Mouse (Mus musculus) hematopoietic stem cell, adult 5-6 weeks (primary cell): ENCODE results near the gene Slc22a8. TPM values are rescaled to one million over a fixed set of nuclear protein-coding genes. Genes with fewer than 3 reads are reported as not detected.

Source experiments
- ATAC-seq, 2 experiments: fragments of 125-278 bp in 1 of 2; replicated peaks in 1 of 2; 2 replicates each; pipeline ENCODE4 v1.8.0; 2016 to 2017; ENCODE audit warnings: inconsistent platforms in 2 of 2, mild to moderate bottlenecking in 2 of 2, moderate number of reproducible peaks in 2 of 2, low read depth in 1 of 2, moderate TSS enrichment in 1 of 2; ENCODE audit not compliant: low FRiP score in 2 of 2, poor library complexity in 2 of 2, severe bottlenecking in 2 of 2, insufficient read depth in 1 of 2, low TSS enrichment in 1 of 2
- total RNA-seq: library from RNA; stranded (forward); fragments of 172-1452, 232-1000 nt; gene quantifications from 2 replicates; pipeline ENCODE4 v1.2.3, GENCODE M21; 2017

Slc22a8 gene
- total RNA-seq, result 0.31 TPM in 1 of 2 replicates, not detected in the other

GRCm38 (mm10) chr19:8590954-8591353 lies at the start of gene Slc22a8:
TSS of gene Slc22a8 (plus strand) at chr19:8591254.
- no peak for ATAC-seq

DNA sequence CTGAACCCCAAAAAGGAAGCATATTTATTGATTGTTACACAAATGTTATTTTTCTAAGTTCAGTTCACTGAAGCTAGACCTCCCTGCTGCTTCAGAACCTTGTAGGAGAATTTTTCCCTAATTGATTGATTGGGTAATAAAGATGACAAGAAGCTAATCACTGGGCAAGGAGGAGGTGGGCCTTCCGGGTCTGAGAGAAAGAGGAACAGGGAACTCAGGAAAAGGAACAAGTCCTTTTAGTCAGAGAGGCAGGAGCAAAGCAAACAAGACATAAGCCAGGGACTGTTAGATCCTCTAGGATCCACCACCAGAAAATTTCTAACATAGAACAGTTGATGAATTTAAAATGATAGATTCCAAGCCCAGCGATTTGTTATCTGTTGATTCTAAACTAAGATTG lies 32.2 kb upstream of the Slc22a8 start:
- no peak for ATAC-seq

DNA sequence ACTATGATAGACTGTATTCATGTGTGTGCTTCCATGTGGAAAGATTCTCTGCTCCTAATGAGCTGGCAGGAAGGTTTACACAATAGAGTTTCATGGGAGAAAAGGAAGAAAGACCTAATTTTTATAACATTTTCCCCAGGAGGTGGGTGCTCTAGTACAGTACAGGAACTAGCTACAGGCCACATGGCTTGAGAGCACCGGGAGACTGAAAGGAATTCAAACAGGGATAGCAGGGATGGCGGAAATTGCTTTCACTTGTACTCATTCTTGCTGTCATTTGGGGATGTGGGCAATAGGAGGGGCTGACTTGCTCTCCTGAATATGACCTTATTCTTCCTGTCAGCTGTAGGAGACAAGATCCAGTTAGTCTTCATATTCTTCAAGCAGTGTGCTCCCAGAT lies 27.0 kb upstream of the Slc22a8 start:
- no peak for ATAC-seq

DNA sequence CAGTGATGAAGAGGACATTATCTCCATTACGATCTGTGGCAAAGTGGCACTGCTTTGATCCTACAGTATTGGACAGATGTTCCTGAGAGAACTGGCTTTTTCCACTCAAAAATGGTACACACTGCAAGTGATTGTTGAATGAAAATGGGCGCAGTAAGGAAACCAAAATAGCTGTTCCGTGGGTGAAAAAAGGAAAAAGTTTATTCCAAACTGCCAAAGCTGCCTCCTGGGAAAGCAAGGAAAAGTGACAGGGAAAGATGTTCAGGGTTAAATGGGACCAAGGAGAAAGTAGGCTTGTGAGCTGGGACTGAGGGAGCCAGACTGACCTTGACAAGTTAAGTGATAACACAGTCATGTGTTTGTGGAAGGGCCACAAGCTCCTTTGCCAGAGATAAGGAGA lies 26.6 kb upstream of the Slc22a8 start:
- no peak for ATAC-seq

DNA sequence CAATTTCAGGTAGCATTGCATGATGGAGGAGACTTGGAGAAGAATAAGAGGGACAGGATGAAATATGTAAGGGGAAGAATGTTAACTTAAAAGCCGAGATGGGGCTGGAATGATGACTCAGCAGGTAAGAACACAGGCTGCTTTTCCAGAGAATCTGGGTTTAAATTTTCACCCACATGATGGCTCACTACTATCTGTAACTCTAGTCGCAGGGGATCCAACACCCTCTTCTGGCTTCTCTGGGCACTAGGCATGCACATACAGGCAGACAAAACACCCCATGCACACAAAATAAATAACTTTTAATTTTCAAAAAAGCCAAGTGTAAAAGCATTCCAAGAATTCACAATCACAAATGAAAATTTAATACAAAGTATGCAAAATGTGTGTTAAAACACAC lies 25.8 kb upstream of the Slc22a8 start:
- ATAC-seq, result no peak

- no peak for ATAC-seq
Measured at GRCm38 (mm10) chr19:8565985-8566384, 25.1 kb upstream of the Slc22a8 start.

- ATAC-seq, result peak in 1 of 2 experiments; percentile 34; a peak in 1 of 4 replicates
Measured at GRCm38 (mm10) chr19:8567104-8567880, 23.8 kb upstream of the Slc22a8 start.

DNA sequence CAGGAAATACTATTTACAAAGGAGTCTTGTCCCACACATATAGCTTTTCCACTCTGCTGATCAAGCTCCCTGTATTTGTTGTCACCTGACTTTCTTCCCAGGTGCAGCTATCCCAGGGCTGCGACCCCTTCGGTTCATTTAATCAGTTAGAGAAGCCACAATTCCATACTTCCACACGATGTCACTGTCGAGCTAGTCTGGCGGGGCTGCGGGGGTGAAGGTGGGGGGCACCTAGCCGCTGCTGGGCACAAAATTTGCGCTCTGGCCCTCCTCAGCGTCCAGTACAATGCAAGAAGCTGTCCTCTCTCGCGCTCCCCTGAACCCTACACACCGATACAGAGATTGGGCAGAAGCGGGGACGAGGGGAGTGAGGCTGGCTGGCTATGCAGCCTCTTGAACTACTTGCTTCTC lies 21.6 kb upstream of the Slc22a8 start:
- ATAC-seq, result peak; percentile 47 to 56; a peak in 2 of 4 replicates

DNA sequence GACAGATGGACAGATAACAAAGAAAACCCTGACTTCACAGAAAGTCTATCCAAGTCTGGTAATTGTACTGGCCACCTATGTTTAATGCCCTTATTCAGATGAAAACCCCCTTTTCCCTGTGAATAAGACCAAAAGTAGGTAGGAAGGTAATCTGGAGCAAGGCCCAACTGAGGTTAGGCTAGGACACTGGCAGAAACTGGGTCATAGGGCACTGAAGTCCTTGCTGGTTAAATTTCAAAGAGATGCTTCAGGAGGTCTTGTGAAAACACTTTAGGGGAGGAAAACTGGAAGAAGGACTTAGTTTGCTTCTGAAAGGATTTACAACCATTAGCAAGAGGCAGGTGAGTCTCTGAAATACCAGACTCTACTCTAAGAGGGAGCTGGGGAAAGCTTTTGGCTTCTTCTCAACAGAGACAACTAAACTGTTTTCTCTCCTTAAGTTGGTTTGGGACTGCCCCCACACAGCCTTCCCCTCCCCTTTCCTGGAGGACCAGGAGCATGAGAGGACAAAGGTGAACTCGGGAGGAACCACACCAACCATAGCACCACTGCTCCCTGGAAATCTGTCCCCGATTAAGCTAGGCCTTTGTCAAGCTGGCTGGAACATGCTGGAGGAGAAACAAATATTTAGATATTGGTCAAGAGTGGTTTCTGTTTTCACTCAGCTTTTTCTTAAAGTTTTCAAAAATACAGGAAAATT lies 20.6 kb upstream of the Slc22a8 start:
- ATAC-seq, result no peak

DNA sequence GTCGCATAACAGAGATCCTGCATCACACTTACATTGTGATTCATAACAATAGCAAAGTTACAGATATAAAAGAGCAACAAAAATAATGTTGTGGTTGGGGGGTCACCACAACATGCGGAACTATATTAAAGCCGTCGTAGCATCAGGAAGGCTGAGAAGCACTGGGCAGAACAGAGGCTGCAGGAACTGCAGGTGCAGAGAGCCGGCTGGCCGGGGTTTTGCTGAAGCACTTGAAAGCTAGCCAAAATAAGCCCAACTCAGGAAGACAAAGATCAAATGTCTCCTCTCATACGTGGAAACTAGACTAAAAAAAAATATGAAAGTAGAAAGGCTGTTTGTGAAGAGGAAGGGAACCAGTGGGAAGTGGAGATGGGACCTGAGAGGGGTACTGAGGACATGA lies 19.3 kb upstream of the Slc22a8 start:
- peak; percentile 47 to 65 for ATAC-seq

- no peak for ATAC-seq
Measured at GRCm38 (mm10) chr19:8572485-8572884, 18.6 kb upstream of the Slc22a8 start.

- no peak for ATAC-seq
Measured at GRCm38 (mm10) chr19:8577432-8577831, 13.6 kb upstream of the Slc22a8 start.

- peak; percentile 88 for ATAC-seq
Measured at GRCm38 (mm10) chr19:8578293-8578969, 12.6 kb upstream of the Slc22a8 start.

DNA sequence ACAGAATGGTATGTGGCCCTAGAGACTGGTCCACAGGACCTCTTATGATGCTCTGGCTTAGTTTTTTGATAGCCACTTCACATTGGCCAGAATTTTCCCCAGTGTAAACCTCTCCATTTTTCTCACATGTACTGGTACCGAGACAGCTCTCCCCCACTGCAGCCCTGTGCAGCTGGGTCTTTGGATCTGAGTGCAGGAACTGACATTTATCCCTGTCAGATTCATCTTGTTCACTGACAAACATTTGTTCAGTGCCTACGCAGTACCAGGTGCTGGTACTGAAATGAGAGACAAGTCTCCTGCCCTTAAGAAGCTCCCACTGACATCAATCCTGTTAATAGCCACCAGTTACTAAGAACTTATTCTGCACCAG lies 12.1 kb upstream of the Slc22a8 start:
- ATAC-seq, result no peak

DNA sequence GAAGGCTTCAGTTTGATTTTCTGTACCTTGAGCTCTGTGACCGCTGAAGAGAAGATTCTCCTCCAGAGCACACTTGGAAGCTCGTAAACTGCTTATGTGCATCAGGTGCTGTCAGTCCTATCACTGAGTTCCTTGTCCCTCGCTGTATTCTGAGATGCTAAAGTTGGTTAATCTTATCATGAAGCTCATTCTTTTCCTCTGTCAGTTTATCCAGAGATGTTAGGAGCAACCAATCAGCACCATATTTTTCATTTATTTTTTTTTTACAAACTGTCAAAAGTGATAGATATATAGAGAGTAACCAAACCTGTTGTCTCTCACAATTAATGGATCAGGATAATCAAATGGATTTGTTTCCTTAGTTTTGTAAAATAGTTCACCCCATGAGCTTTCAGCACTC lies 5.8 kb upstream of the Slc22a8 start:
- no peak for ATAC-seq

DNA sequence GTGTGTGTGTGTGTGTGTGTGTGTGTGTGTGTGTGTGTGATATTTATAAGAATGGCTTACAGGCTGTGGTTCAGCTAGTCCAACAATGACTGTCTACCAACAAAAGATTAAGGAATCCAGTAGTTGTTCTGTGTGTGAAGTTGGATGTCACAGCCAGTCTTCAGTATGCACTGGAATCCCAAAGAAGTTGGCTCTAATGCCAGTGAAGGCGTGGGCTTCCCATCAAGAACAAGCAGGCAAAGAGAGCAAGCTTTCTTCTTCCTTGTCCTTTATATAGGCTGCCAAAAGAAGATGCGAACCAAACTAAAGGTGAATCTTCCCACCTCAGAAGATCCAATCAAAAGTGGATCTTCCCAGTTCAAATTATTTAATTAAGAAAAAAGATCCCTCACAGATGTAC lies 5.2 kb upstream of the Slc22a8 start:
- ATAC-seq, result no peak

DNA sequence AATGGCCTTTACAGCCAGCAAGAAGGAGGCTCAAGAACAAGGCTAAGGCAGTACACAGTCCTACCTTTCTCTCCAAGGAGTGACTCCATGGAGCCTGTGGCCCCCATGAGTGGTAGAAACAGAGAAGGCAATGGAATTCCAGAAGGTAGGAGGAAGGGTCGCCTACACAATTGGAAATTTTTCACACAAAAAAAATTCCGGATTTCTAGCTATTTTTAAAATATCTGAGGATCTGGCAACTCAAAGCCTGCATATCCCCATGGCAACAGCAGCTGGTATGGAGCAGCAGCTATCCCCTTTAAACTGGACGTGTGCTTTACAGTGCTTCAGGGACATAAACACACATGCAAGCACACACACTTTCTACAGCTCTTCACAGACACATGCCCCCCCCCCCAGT lies 4.7 kb upstream of the Slc22a8 start:
- no peak for ATAC-seq

- no peak for ATAC-seq
Measured at GRCm38 (mm10) chr19:8587315-8587714, 3.7 kb upstream of the Slc22a8 start.
